Mouse (Mus musculus): ENCODE measurements around the gene Actn4. TPM values are rescaled to one million over a fixed set of nuclear protein-coding genes. Genes with fewer than 3 reads are reported as not detected.

Gene Actn4
- polyA plus RNA-seq, 1 experiment, result 243 TPM

DNA sequence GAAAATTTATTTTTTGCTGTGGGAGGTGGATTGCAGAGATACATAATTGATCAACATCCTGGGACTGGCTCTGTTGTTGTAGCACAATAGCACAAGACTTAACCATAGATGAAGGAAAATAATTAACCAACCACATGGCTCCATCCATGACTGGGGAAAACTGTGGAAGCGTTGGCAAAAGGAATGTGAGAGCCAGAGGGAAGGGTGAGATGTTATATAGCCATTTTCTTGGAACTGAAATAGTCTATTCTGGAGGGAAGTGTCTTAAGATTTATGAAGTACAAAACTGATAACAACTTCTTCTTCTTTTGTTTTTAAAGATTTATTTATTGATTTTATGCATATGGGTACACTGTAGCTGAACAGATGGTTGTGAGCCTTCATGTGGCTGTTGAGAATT, 114.9 kb downstream of the Actn4 start:
- Histone ChIP-seq H3K27me3 (ENCODE audit: control insufficient read depth, insufficient read depth, low read length) (no peaks in the 10 kb centered on the region), H3K4me3 (ENCODE audit: control insufficient read depth, insufficient read depth, low read length) (no peak overlapping the region), H3K36me3 (ENCODE audit: control insufficient read depth, insufficient read depth, low read length) (no peaks in the 10 kb centered on the region), H3K4me1 (replicated peaks; ENCODE audit: control insufficient read depth, insufficient read depth, low read length) (no peaks in the 10 kb centered on the region), H3K27ac (ENCODE audit: control insufficient read depth, insufficient read depth, low read length) (no peak overlapping the region)
- TF ChIP-seq POLR2A (IDR thresholded peaks at IDR 0.05; ENCODE audit: control insufficient read depth, extremely low read depth, insufficient read depth, low read length, poor library complexity), result no peak
- no peak for TF ChIP-seq CTCF (IDR thresholded peaks at IDR 0.05; ENCODE audit: borderline replicate concordance, control insufficient read depth, extremely low read depth, insufficient read depth, low read length, poor library complexity)
- no peak for DNase-seq
- 85% methylated on average over 1 of the region's 1 CpGs for WGBS

Other genes starting within 250 kb of the Actn4 start
- gene Fbxo17, start 245.5 kb downstream of the Actn4 start, polyA plus RNA-seq (2012; rRNA removed), result 5.0 and 6.2 TPM in 2 replicates
- 74.4 and 84.5 TPM in 2 replicates for gene Mrps12, start 220.5 kb downstream of the Actn4 start, polyA plus RNA-seq (2012; rRNA removed)
- gene Sars2, start 220.3 kb downstream of the Actn4 start, polyA plus RNA-seq (2012; rRNA removed), result 63.2 and 63.9 TPM in 2 replicates
- gene Ccer2, start 206.2 kb downstream of the Actn4 start, polyA plus RNA-seq (2012; rRNA removed), result 0.16 and 0.24 TPM in 2 replicates
- 101 and 104 TPM in 2 replicates for gene Sirt2, start 195.6 kb downstream of the Actn4 start, polyA plus RNA-seq (2012; rRNA removed)
- 75.5 and 78.8 TPM in 2 replicates for gene Nfkbib, start 194.8 kb downstream of the Actn4 start, polyA plus RNA-seq (2012; rRNA removed)
- 91.9 and 93.7 TPM in 2 replicates for gene Rinl, start 173.4 kb downstream of the Actn4 start, polyA plus RNA-seq (2012; rRNA removed)
- 562 and 568 TPM in 2 replicates for gene Hnrnpl, start 153.8 kb downstream of the Actn4 start, polyA plus RNA-seq (2012; rRNA removed)
- gene Ech1, start 137.1 kb downstream of the Actn4 start, polyA plus RNA-seq (2012; rRNA removed), result 287 and 359 TPM in 2 replicates
- gene Lgals4, start 128.5 kb downstream of the Actn4 start, polyA plus RNA-seq (2012; rRNA removed), result 23.2 and 29.7 TPM in 2 replicates
- 13.0 and 15.5 TPM in 2 replicates for gene Lgals7, start 98.5 kb downstream of the Actn4 start, polyA plus RNA-seq (2012; rRNA removed)
- gene Capn12, start 80.9 kb downstream of the Actn4 start, polyA plus RNA-seq (2012; rRNA removed), result 0.20 and 1.00 TPM in 2 replicates
- 362 and 396 TPM in 2 replicates for gene Eif3k, start 19.5 kb upstream of the Actn4 start, polyA plus RNA-seq (2012; rRNA removed)
- 155 and 164 TPM in 2 replicates for gene Map4k1, start 19.7 kb upstream of the Actn4 start, polyA plus RNA-seq (2012; rRNA removed)
- gene Ryr1, start 162.8 kb upstream of the Actn4 start, polyA plus RNA-seq (2012; rRNA removed), result 0.19 and 0.24 TPM in 2 replicates
- gene Rasgrp4, start 172.5 kb upstream of the Actn4 start, polyA plus RNA-seq (2012; rRNA removed), result 44.9 and 54.5 TPM in 2 replicates
- gene Fam98c, start 193.9 kb upstream of the Actn4 start, polyA plus RNA-seq (2012; rRNA removed), result 88.8 and 92.3 TPM in 2 replicates
- 0.53 and 0.66 TPM in 2 replicates for gene Ggn, start 207.9 kb upstream of the Actn4 start, polyA plus RNA-seq (2012; rRNA removed)
- gene Spred3, start 208.1 kb upstream of the Actn4 start, polyA plus RNA-seq (2012; rRNA removed), result 2.2 and 2.7 TPM in 2 replicates
- gene Psmd8, start 218.4 kb upstream of the Actn4 start, polyA plus RNA-seq (2012; rRNA removed), result 254 and 284 TPM in 2 replicates